Mouse (Mus musculus) limb, embryonic 15.5 days (tissue): ENCODE measurements around the gene Srek1. TPM values are rescaled to one million over a fixed set of nuclear protein-coding genes. Genes with fewer than 3 reads are reported as not detected.

Source experiments
- ATAC-seq: fragments of 200-750 bp; cut with Nextera tagmentation; 2 replicates; pipeline ENCODE4 v1.8.0; 2017; ENCODE audit warnings: low read depth, moderate TSS enrichment; ENCODE audit not compliant: insufficient number of reproducible peaks, low FRiP score, low TSS enrichment
- H3K27ac ChIP-seq: fragments of 300-500 bp; sonication (generic); 2 replicates; pipeline ENCODE4 v1.5.1; 2015; ENCODE audit warnings: moderate library complexity, mild to moderate bottlenecking, inconsistent platforms
- H3K27me3 ChIP-seq: fragments of 300-500 bp; sonication (generic); 2 replicates; pipeline ENCODE4 v1.6.1; 2015; ENCODE audit warnings: inconsistent platforms
- H3K36me3 ChIP-seq: fragments of 300-500 bp; sonication (generic); 2 replicates; pipeline ENCODE4 v1.6.1; 2015; ENCODE audit warnings: inconsistent platforms
- H3K4me1 ChIP-seq: fragments of 300-500 bp; sonication (generic); 2 replicates; pipeline ENCODE4 v1.6.1; 2015; ENCODE audit warnings: inconsistent platforms
- H3K4me2 ChIP-seq: fragments of 300-500 bp; sonication (generic); 2 replicates; pipeline ENCODE4 v1.6.1; 2015; ENCODE audit warnings: mild to moderate bottlenecking, inconsistent platforms
- H3K4me3 ChIP-seq: fragments of 300-500 bp; sonication (generic); 2 replicates; pipeline ENCODE4 v1.5.1; 2015; ENCODE audit warnings: mild to moderate bottlenecking, inconsistent platforms
- H3K9ac ChIP-seq: fragments of 300-500 bp; sonication (generic); 2 replicates; pipeline ENCODE4 v1.6.1; 2015; ENCODE audit warnings: inconsistent platforms
- H3K9me3 ChIP-seq: fragments of 300-500 bp; sonication (generic); 2 replicates; pipeline ENCODE4 v1.6.1; 2016; ENCODE audit warnings: inconsistent platforms
- WGBS: fragments of 180-500 bp; shearing (Covaris S2); methylation state at CpG from one replicate; pipeline ENCODE4 v1.1.7; 2015; 5-methylcytosine and 5-hydroxymethylcytosine counted together
- polyA plus RNA-seq: library from polyadenylated mRNA; unstranded; fragments of >200 nt; fragmentation: Nextera tagmentation; extraction: Ambion mirVana; gene quantifications from 2 replicates; pipeline ENCODE4 v1.2.1, GENCODE M21; 2015

Srek1 gene
- polyA plus RNA-seq, 1 experiment from 2014 or later = 71.9 TPM

GRCm38 (mm10) chr13:103773407-103774118 lies 845 bp downstream of the Srek1 start:
- H3K9me3 ChIP-seq = no peaks in the 10 kb centered on the region
- H3K27ac ChIP-seq = peak overlapping the region; percentile 99
- H3K4me3 ChIP-seq = peak overlapping the region; percentile 83
- no peaks in the 10 kb centered on the region for H3K36me3 ChIP-seq
- peak overlapping the region; percentile 90 for H3K9ac ChIP-seq
- H3K4me1 ChIP-seq = peaks cover 23% of the 10 kb centered on the region
- WGBS = under 1% methylated on average over 36 of the region's 36 CpGs
- no peaks in the 10 kb centered on the region for H3K27me3 ChIP-seq
- H3K4me2 ChIP-seq = peak overlapping the region; percentile 51
- ATAC-seq = peak; percentile 67

- H3K9me3 ChIP-seq = no peaks in the 10 kb centered on the region
- peak overlapping the region; percentile 51 for H3K4me2 ChIP-seq
- H3K27me3 ChIP-seq = no peaks in the 10 kb centered on the region
- 0 out of 2 replicates have a peak overlapping the region, but pooled peaks have one; percentile 14 for H3K9ac ChIP-seq
- no peak overlapping the region for H3K27ac ChIP-seq
- H3K4me1 ChIP-seq = peaks cover 24% of the 10 kb centered on the region
- H3K4me3 ChIP-seq = peak overlapping the region; percentile 83
- 41% methylated on average over 5 of the region's 5 CpGs for WGBS
- no peaks in the 10 kb centered on the region for H3K36me3 ChIP-seq
- ATAC-seq = no peak
Observed at GRCm38 (mm10) chr13:103772917-103773316, 1.5 kb downstream of the Srek1 start.

- Histone ChIP-seq H3K9me3 (no peaks in the 10 kb centered on the region), H3K4me3 (no peak overlapping the region), H3K4me1 (peaks cover 28% of the 10 kb centered on the region), H3K4me2 (no peak overlapping the region), H3K36me3 (no peaks in the 10 kb centered on the region; the same call in 1 of the 2 replicates), H3K9ac (no peak overlapping the region), H3K27ac (no peak overlapping the region), H3K27me3 (no peaks in the 10 kb centered on the region)
- no peak for ATAC-seq
Observed at GRCm38 (mm10) chr13:103770821-103771220, 3.6 kb downstream of the Srek1 start.

- Histone ChIP-seq H3K27ac (peak overlapping the region; percentile 69), H3K4me3 (no peak overlapping the region), H3K9me3 (no peaks in the 10 kb centered on the region), H3K27me3 (no peaks in the 10 kb centered on the region), H3K36me3 (peaks cover 8% of the 10 kb centered on the region; the same call in 1 of the 2 replicates), H3K4me2 (no peak overlapping the region), H3K4me1 (peaks cover 22% of the 10 kb centered on the region), H3K9ac (no peak overlapping the region)
- 0 out of 2 replicates have a peak, but pooled peaks have one; percentile 19 for ATAC-seq
- 32% methylated on average over 5 of the region's 5 CpGs for WGBS
Observed at GRCm38 (mm10) chr13:103767935-103768334, 6.5 kb downstream of the Srek1 start.

GRCm38 (mm10) chr13:103763640-103764039 lies 10.8 kb downstream of the Srek1 start:
- peaks cover 32% of the 10 kb centered on the region; the same call in 1 of the 2 replicates for H3K36me3 ChIP-seq
- no peaks in the 10 kb centered on the region for H3K27me3 ChIP-seq
- no peak overlapping the region for H3K4me2 ChIP-seq
- H3K9ac ChIP-seq = no peak overlapping the region
- H3K27ac ChIP-seq = no peak overlapping the region
- 58% methylated on average over 1 of the region's 1 CpGs for WGBS
- ATAC-seq = no peak
- H3K9me3 ChIP-seq = no peaks in the 10 kb centered on the region
- H3K4me1 ChIP-seq = peaks cover 5% of the 10 kb centered on the region; the same call in 1 of the 2 replicates
- H3K4me3 ChIP-seq = no peak overlapping the region

GRCm38 (mm10) chr13:103761971-103762370 lies 12.4 kb downstream of the Srek1 start:
- Histone ChIP-seq H3K36me3 (peaks cover 44% of the 10 kb centered on the region), H3K9ac (no peak overlapping the region)

GRCm38 (mm10) chr13:103751421-103751820 lies 23.0 kb downstream of the Srek1 start:
- H3K4me2 ChIP-seq = no peak overlapping the region
- no peak overlapping the region for H3K9ac ChIP-seq
- H3K27me3 ChIP-seq = no peaks in the 10 kb centered on the region
- peaks cover 56% of the 10 kb centered on the region for H3K36me3 ChIP-seq
- H3K4me1 ChIP-seq = no peaks in the 10 kb centered on the region
- H3K9me3 ChIP-seq = no peaks in the 10 kb centered on the region
- 44% methylated on average over 3 of the region's 3 CpGs for WGBS
- no peak overlapping the region for H3K4me3 ChIP-seq
- H3K27ac ChIP-seq = no peak overlapping the region
- no peak for ATAC-seq

More at GRCm38 (mm10) chr13:103761971-103762370, 12.4 kb downstream of the Srek1 start:
- no peaks in the 10 kb centered on the region for H3K9me3 ChIP-seq
- WGBS = 91% methylated on average over 10 of the region's 10 CpGs
- no peaks in the 10 kb centered on the region for H3K4me1 ChIP-seq
- no peak overlapping the region for H3K4me2 ChIP-seq
- no peak for ATAC-seq
- no peaks in the 10 kb centered on the region for H3K27me3 ChIP-seq
- H3K4me3 ChIP-seq = no peak overlapping the region
- no peak overlapping the region for H3K27ac ChIP-seq

GRCm38 (mm10) chr13:103745688-103746087 lies 28.7 kb downstream of the Srek1 start:
- ATAC-seq = no peak

GRCm38 (mm10) chr13:103745160-103745559 lies 29.2 kb downstream of the Srek1 start:
- Histone ChIP-seq H3K4me1 (no peaks in the 10 kb centered on the region), H3K27me3 (no peaks in the 10 kb centered on the region)
- ATAC-seq = no peak

More at GRCm38 (mm10) chr13:103745688-103746087, 28.7 kb downstream of the Srek1 start:
- H3K9ac ChIP-seq = no peak overlapping the region
- no peak overlapping the region for H3K27ac ChIP-seq
- no peak overlapping the region for H3K4me2 ChIP-seq
- peaks cover 66% of the 10 kb centered on the region for H3K36me3 ChIP-seq
- H3K9me3 ChIP-seq = no peaks in the 10 kb centered on the region
- no peak overlapping the region for H3K4me3 ChIP-seq
- 89% methylated on average over 2 of the region's 2 CpGs for WGBS
- H3K4me1 ChIP-seq = no peaks in the 10 kb centered on the region
- no peaks in the 10 kb centered on the region for H3K27me3 ChIP-seq

GRCm38 (mm10) chr13:103735330-103736007 lies 38.9 kb downstream of the Srek1 start:
- Histone ChIP-seq H3K4me1 (no peaks in the 10 kb centered on the region), H3K27ac (no peak overlapping the region), H3K36me3 (peaks cover 27% of the 10 kb centered on the region), H3K9ac (no peak overlapping the region), H3K4me2 (no peak overlapping the region), H3K9me3 (no peaks in the 10 kb centered on the region), H3K4me3 (no peak overlapping the region), H3K27me3 (no peaks in the 10 kb centered on the region)
- 89% methylated on average over 5 of the region's 5 CpGs for WGBS
- ATAC-seq = no peak

More at GRCm38 (mm10) chr13:103745160-103745559, 29.2 kb downstream of the Srek1 start:
- Histone ChIP-seq H3K9me3 (no peaks in the 10 kb centered on the region), H3K27ac (no peak overlapping the region), H3K4me3 (no peak overlapping the region), H3K4me2 (no peak overlapping the region), H3K36me3 (peaks cover 62% of the 10 kb centered on the region), H3K9ac (no peak overlapping the region)
- 86% methylated on average over 4 of the region's 4 CpGs for WGBS

- no peak for ATAC-seq
- Histone ChIP-seq H3K9ac (no peak overlapping the region), H3K36me3 (no peaks in the 10 kb centered on the region), H3K27ac (no peak overlapping the region), H3K9me3 (no peaks in the 10 kb centered on the region), H3K27me3 (no peaks in the 10 kb centered on the region), H3K4me3 (no peak overlapping the region), H3K4me1 (no peaks in the 10 kb centered on the region), H3K4me2 (no peak overlapping the region)
- WGBS = 92% methylated on average over 2 of the region's 2 CpGs
Observed at GRCm38 (mm10) chr13:103726872-103727271, 47.5 kb downstream of the Srek1 start.

- 30% methylated on average over 11 of the region's 11 CpGs for WGBS
- Histone ChIP-seq H3K4me3 (no peak overlapping the region), H3K36me3 (no peaks in the 10 kb centered on the region), H3K9ac (no peak overlapping the region), H3K4me1 (peaks cover 6% of the 10 kb centered on the region), H3K9me3 (no peaks in the 10 kb centered on the region), H3K27me3 (no peaks in the 10 kb centered on the region), H3K4me2 (peak overlapping the region; percentile 10; the same call in 1 of the 2 replicates), H3K27ac (peak overlapping the region; percentile 75)
- no peak for ATAC-seq
Observed at GRCm38 (mm10) chr13:103711406-103712025, 62.9 kb downstream of the Srek1 start.
